Mouse (Mus musculus) cerebellum, postnatal 10 days (tissue): ENCODE data around the gene Gnb1l.

Experiments used
- DNase-seq, 2 experiments: peaks; one replicate each; pipeline ENCODE4 v3.0.0; 2021; ENCODE audit warnings: mixed read lengths in 2 of 2

Gene Gnb1l

DNA sequence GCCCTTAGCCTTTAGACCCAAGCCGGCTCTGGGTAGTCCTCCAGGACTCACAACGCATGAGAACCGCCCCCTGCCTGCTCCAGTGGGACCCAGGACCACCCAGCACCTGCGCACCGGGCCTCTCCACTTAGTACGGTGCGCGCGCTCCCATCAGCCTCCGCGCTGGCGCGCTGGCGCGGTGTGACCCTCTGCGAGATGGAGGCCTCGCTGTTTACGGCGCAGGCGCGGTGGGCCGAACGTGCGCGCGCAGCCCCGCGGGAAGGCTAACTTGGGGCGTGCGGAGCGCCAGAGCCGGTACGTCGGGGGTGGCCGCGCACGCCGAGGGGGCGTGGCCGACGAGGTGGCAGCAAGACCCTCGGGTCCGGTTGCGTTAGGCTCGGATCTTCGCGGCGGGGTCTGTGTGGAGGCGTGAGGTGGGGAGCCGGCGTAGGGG lies at the start of gene Gnb1l, which contains the start of gene Rtl10:
Gene Gnb1l, plus strand, starts transcription at position 156 of the 433 bp plus-strand sequence.
Gene Rtl10, plus strand, starts transcription at position 344 of the 433 bp plus-strand sequence.
- peak; percentile 98 to 99 for DNase-seq

DNA sequence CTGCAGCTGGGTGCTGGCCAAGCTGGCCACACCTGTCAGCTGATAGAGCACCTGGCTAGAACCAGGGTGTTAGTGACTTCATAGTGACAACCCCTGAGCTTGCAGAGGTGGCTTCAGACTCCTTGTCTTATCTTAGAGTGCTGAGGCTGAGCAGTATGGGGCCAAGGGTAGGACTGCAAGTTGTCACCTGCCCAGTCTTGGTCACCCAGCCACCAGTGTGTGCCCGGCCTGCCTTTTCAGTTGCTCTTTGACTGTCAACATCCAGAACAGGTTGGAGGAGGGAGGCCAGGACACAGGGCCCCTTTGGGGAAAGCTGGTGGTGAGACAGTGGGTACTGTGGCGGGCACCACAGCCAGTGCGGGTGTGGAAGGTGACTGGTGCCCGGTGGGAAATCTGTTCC lies 49.5 kb upstream of the Gnb1l start:
- no peak for DNase-seq

DNA sequence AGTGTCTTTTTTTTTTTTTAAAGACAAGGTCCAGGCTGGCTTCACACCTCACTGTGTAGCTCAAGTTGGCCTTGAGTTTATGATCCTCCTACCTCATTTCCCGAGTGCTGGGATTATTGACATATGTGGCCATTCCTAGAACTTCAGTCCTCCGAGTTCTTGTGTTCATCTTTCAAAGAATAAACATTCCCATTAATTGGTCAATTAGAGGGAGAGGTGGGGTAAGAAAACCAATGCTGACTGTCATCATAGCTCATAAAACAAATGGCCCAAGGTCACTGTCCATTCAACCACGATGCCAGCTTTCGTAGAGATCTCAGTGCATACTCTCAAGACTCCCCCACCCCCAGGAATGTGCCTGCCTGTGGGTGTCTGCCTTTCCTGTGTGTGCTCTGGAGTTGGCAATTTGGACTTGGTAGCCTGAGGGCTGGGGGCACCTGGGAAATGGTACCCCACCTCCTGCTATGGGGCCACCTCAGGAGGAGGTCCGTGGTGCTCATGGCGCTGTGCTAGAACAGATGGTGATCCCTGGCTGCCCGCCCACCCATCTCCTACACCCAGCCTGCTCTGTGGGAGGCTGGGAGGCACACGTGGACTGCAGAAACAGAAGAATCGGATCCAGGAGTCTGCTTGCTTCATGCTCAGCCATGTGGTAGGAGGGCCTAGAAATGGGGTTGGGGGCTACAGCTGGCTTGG lies 46.9 kb upstream of the Gnb1l start:
- DNase-seq, result peak; percentile 68 to 77

DNA sequence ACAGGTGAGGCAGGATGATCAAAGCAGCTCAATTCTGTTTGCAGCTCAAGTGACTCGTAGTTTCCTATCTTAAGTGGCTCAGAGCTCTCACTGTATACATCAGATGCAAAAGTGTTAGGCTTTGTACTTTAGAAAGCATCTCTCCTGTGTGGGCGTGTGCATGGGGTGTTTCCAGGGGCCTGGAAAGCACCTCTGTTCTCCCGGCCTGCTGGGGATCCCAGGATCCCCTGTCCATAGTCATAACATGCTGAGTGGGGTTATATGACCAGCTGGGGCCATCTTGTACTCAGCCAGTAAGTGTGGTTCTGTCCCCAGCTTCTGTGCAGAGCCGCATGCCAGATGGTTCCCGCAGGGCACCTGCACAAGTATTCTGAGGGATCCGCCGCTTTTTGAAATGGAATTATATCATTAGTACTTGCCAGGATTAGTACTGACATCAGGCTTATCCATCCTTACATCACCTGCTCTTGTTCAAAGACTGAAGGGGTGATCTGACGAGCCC lies 46.1 kb upstream of the Gnb1l start:
- DNase-seq, result peak in 1 of 2 experiments; percentile 36

DNA sequence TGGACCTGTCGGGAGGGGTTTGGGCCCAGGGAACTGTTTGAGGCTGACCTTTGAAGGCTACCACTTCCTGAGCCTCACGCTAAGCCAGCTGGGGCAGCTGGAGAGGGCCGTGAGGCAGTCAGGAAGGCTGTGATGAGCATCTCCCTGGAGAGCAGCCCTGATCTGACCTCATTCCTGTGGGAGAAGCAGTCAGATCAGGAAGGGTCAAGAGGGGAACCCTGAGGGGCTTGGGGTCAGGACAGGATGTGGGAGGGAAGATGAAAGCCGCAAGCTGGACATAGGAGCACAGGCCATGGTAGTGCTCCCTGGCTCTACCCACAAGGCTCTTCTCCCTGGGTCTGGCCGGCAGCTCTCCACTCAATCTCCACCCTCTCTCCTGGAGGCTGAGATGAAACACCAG lies 44.7 kb upstream of the Gnb1l start:
- DNase-seq, result no peak

DNA sequence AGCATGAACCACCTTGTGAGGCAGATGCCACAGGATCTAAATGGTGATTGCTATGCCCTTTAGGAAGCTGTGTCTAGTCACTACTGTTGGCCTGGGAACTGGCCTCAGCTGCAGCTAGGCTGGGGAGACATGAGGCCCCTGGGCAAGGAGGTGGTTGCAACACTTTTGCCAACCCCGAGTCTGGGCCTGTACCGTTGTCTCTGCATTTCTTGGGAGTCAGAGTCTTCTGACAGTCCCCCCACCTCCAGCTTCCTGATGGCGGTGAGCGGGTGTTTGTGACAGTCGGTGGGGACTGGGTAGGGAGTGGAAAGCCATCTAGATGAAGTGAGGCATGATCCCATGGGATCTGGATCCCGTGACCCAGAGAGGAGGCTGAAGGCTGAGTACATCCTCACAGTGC lies 43.1 kb upstream of the Gnb1l start:
- DNase-seq, result no peak

DNA sequence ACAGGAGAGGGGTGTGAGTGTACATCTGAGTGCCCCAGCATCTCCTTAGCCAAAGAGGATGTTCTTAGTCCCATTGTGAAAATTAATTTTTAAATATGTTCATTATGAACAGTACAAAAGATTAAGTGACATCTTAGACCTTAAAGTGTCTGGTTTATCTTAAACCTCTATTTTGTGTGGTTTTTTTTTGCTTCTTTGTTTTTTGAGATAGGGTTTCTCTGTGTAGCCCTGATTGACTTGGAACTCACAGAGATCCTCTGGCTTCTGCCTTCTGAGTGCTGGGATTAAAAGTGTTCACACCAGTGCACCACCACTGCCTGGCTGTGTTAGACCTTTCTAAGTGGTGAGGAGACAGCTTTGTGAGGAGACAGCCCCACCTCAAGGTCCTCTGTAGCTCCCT lies 39.9 kb upstream of the Gnb1l start:
- no peak for DNase-seq

DNA sequence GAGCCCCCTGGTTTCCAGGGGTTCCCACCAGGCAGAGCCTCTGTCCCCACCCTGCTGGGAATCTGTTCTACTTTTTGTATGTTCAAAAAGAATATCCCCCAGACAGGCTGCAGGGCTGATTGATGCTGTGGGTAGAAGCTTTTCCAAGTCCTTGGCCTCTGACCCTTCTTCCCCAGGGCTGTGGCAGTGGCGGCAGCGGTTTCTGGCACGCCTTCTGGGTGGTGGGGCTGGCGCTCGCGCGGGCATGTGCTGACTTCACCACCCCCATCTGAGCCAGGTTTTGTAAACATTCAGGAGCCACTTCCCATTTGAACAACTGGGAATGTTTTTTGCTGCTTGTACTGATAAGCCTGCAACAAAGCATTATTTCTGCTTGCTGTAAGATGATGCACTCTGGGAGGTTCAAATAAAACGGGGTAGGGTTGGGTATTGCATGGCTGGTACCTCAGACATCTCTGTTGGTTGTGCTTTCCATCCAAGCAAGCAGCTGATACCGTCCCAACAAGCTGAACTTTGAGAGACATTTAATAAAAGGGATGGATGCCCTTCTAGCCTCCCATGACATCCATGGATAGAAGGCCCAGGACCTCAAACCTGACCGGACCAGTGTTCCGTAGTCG lies 39.1 kb upstream of the Gnb1l start:
- DNase-seq, result peak in 1 of 2 experiments; percentile 22

DNA sequence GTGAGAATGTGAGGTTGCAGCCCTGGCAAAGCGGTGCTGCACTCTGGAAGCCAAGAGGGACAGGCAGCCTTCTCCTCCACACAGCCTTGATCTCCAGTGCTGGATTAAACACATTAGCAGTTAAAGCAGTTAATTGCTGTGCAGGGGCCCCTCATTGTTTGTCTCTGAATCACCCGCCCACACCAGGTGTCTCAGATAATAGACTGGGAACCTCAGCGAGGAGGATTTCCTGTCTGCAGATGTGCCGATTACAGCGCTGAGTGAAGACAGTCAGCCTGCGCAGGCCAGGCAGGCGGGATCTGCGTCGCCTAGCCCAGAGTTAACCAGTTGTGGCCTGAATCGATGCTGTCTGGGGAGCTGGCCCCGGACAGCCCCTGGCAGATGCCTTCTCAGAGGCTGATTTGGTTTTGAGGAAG lies 38.5 kb upstream of the Gnb1l start:
- peak in 1 of 2 experiments; percentile 26 for DNase-seq

DNA sequence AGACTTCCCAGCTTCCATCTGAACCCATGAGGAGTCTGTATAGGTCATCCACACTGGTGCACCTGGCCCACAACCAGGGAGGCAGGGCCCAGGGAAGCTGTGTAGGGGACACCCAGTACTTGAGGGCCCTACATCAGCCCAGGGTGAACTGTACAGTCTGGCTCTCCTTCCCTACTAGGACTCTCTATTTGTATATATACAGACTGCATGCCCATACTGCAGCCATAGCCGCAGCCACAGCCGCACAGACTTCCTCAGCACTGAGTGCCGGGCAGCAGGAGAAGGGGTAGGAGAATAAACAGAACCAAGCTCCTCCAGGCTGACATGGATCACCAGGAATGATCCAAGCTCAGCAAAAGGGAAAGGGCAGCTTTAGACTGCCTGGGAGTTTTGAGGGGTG lies 37.7 kb upstream of the Gnb1l start:
- no peak for DNase-seq

DNA sequence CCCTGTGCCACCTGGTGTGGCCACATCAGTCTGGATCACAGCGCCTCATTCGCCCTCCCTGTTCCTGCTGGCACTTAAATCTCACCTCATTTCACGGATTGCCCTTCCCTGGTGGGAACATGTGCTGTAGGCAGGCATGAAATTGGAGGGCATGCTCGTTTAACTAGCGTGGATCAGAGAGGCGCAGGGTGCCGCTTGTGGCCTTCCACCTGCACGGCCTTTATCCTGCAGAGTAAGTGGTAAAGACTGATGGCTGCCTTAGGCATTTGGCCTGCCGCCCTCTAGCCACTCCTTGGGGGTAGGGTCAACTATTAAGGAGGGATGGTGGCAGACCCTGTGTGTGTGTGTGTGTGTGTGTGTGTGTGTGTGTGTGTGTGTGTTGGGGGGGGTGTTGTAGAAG lies 36.5 kb upstream of the Gnb1l start:
- DNase-seq, result no peak

DNA sequence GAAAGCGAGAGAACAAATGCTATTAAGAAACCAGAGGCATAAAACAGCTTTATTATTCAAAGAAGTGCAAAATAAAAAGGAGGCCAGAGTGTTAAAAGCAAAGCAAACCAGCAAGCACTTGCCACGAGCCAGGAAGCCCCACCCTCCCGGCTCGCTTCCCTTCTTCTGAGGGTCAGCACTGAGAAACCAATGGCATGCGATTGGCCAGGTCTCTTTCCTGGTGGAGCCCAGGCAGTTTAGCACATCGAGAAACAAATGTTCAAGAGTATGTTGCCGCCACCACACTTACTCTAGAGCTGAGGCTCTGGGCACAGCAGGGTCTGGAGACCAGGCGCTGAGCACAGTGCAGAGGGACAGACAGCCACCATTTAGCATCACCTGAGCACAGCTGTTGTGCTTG lies 35.9 kb upstream of the Gnb1l start:
- no peak for DNase-seq

DNA sequence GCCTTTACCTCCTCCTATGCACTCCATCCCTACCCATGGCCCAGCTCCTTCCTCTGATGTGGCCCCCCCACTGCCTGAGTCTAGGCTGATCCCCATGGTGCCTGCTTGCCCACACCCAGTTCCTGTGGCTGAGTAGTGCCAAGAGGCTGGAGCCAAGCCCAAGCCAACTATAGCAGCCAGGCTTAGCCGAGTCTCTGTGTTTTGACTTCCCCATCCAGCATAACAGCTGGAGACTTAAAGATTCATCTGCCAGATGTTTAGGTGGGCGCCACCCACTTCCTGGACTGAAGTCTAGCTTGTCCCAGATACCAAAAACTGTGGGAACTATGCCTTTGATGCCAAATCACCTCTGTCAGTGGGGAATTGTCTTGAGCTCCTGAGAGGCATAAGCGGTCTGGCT lies 34.2 kb upstream of the Gnb1l start:
- DNase-seq, result peak in 1 of 2 experiments; percentile 28

DNA sequence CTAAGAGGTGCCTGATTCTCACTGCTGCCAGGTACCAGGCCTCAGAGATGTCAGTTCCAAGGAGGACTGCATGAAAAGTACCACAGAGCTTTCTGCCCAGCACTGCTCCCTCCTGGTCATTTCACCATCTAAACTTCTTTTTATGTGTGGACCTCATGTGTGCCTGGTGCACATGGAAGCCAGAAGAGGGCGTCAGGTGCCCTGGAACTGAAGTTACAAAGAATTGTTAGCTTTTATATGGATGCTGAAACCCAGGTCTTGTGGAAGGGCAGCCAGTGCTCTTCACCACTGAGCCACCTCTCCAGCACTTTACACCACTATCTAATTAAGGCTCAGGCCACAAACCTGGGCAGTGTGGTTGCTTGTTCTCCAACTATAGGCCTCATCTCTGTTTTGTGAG lies 27.7 kb upstream of the Gnb1l start:
- DNase-seq, result no peak

DNA sequence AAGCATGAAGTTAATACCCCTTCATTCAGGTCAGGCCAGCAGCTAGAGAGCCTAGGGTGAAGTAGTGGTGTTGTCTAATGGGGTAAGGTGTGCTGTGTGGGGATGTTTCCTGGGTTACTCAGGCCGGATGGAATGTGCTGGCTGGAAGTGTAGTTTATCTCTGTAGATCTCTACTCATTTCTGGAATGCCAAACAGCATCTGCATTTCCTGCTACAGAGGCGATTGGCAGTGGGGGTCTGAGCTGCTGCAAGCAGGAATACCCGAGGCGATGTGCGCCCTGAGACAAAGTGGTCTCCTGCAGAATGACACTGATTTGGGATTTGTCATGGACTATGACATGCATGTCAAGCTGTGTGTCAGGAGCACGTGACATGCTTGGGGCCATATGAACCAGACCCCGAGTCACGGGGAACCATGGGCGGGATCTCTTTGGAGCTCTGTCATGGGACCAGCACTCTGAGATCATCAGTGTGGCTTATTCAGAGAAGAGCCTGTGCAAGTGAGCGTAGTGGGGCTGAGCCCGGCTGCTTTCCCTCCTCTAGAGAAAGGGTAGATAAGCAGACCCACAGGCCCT lies 27.0 kb upstream of the Gnb1l start:
- peak in 1 of 2 experiments; percentile 1 for DNase-seq

DNA sequence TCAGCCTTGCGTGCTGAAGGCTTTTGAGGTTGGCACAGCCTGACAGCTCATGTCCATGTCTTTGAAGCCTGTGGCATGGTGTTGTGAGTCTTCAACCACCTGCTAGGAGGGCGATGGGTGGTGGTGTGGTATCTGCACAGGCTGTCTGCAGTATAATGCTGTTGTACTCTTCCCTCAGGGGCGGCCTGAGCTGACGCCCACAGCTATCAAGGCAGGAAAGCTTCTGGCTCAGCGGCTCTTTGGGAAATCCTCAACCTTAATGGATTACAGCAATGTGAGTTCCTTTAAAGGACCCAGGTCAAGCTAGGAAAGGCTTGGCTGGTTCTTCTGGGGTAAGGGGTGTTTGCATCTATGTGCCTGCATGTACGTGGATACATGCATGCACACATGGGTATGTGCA lies 26.5 kb upstream of the Gnb1l start:
- DNase-seq, result no peak

DNA sequence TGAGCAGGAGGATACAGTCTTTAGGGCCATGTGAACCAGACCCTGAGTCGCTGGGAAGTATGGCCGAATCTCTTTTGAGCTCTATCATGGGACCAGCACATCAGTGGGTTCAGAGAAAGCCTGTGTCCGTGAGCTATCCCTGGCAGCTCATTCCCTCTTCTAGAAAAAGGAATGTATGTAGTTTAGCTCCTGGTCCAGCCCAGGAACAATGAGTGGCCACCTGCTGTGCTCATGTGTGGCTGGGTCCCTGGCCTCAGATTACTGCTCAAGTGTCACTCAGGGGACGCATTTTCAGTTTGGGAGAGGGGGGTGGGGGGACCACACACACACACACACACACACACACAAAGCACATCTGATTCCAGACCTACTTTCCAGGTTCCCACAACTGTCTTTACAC lies 26.1 kb upstream of the Gnb1l start:
- DNase-seq, result no peak

DNA sequence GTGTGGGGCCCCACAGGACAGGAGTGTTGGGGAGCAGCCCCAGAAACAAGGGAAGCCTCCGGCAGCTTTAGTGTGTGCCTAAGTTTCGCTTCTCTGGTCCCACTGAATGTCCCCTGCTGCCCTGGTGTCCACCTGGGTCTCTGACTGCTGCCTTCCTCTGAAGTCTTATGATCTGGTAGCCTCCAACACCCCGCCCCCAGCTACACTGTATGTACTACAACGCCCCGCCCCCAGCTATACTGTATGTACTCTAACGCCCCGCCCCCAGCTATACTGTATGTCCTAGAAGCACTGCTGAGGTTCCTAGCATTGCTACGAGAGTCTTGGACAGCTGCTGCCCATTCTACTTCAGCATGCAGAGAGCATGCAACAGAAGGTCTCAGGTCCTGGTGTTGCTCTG lies 25.5 kb upstream of the Gnb1l start:
- DNase-seq, result no peak

DNA sequence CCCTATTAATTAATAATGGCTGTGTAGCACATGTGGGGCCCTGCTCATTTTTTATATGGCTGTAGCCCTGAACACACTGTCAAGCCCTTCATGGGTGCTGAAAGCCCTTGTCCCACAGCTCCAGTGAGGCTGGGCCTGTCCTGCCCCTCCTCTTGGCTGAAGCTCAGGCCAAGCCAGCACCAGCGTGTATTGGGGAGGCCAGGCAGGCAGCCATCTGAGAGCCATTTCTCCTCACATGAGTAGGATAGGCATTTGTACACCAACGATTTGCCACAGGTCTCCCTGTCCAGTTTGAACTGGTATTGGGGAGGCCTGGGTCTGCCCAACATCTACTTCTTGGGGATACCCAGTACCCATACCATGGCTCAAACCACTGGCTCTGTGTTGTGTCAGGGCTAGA lies 24.5 kb upstream of the Gnb1l start:
- DNase-seq, result no peak

DNA sequence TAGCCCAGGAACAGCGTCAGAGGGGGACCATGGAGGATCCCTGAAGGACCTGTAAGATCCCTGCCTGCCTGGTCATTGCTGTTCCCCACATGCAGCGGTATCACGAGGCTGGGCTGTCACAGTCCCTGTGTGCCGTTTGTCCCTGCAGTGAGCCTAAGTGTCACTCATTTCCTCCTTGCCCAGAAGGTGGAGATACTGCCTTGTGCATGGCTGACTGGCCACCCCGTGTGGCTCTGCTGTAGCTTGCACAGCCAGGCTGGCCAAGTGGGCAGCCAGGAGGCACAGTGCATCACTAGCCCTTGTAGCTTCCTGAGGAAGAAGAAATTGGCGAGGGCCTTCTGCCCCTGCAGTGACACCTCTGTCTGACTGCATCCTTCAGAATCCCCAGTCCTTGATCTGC lies 20.5 kb upstream of the Gnb1l start:
- DNase-seq, result peak in 1 of 2 experiments; percentile 35

DNA sequence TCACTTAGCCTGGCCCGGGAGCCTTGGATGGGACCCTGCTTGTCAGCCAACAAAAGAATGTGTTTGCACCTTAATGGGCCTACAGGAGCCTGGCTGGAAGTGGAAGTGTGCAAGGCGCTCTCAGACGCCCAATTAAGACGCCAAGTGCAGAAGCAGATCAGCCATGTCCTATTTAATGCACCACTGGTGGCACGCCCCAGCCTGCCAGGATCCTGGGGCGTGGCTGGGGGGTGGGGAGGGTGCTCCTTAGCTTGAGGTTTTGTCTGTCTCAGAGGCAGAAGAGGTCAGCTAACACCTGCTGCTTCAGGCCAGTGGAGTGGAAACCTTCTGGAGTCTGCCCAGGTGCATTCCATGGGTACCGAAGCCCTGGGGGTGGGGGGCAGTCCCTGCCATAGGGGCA lies 18.8 kb upstream of the Gnb1l start:
- DNase-seq, result no peak

DNA sequence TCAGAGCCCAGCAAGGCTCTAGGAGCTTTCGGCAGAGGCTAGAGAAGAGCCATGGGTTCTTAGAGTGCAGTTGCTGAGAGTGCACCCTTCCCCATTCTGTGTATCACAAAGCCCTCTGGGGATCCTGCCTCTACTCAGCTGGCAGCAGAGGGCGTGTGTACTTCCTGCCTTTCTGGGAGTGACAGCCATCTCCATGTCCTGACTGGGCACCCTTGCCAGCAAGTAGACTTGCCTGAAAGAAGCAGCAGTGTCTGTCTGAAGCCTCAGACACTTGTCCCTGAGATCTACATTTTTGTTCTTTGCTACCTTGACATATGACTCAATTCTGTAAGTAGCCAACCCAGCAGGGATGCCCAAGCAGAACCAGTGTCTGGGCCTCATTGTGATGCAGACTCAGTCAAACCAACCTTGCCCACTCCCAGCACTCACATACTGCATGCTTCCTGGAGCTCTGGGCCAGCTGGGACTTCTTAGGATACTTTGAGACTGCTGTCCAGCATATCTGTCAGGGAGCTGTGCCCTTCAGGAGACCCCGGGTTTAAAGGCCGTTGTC lies 17.5 kb upstream of the Gnb1l start:
- DNase-seq, result no peak

DNA sequence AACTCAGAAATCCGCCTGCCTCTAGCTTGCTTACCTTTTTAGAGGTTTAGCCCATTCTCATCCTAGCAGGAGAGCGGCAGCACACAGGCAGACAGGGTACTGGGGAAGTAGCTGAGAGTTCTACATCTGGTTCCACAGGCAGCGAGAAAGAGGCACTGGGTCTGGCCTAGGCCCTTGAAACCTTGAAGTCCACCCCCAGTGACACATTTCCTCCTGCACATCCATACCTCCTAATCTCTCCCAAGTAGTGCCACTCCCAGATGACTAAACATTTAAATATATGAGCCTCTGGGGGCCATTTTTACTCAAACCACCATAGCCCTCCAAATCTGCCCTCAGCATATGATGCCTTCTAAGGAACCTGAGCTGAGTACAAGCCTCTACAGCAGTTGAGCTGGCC lies 16.1 kb upstream of the Gnb1l start:
- DNase-seq, result no peak

DNA sequence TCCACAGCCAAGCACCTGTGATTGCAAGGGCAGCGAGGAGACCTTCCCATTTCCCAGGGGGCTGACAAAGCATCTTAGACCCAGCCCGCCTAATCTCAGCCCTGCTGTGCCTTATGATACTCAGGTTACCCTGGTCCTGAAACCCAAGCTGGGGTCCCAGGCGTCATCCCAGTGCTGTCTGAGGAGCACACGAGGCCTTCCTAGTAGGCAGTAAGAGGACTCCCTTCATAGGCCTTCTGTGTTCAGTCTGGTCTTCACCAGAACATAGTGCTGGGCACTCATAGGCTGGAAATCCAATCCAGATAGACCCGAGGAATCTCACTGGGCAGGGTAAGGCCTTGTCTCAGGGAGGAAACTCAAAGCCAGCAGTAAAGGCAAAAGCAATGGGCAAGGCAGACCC lies 14.7 kb upstream of the Gnb1l start:
- no peak for DNase-seq
